Mouse (Mus musculus): ENCODE measurements around the gene Rbms1. TPM values are rescaled to one million over a fixed set of nuclear protein-coding genes. Genes with fewer than 3 reads are reported as not detected.

Gene Rbms1
- total RNA-seq, 2 experiments from 2014 or later = 40.5 to 51.0 TPM

DNA sequence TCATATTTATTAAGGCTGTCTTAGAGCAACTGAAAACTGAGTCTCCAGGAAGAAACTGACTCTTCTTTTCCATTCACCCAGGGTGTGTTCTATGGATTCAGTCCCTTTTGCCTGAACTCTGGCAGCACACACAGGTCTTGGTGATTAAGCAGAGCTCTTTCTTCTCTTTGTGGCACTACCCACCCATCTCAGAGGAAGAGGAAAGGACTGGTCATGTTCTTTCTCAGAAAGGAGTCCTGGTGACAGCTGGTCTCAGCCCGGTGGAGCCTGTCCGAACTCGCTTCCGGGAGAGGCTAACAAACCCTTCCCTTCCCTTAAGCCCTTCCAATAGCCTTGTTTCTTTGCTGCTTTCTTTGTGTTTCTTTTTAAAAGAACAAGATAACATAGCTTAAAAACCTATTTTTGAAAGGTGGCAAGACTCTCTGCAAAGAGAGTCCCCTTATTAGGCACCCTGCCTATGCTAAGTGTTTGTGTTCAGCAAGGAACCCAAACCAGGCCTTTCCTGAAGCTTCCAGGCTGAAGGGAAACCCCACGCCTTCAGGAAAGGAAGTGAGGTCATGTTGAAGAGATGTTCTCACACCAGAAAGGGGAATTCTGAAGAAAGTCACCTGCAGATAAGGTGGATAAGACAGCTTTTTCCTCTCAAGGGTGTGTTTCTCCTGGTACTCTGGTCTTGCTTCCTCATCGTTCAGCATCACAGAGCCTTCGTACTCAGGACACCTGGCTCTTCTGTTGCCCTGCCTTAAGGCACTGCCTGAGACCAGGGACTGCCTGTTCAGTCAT is 251.7 kb downstream of the Rbms1 start:
- DNase-seq = no peak

DNA sequence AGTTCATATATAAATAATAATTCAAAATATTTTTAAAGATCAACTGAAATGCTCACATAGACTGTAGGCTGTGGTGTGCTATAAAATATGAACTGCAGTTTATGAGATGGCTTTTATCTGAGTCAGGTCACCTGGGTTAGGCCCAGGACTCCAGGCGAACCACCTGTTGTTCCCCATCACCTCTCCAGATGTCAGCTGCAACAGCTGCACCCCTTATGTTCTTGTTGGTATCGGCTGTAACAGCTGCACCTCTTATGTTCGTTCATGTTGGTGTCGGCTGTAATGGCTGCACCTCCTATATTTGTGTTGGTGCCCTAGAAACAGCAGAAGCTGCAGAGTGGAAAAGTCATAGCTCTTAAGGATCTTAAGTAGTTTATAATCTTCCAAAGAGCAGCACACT is 252.7 kb downstream of the Rbms1 start:
- DNase-seq = no peak

- DNase-seq = no peak
These were observed 254.3 kb downstream of the Rbms1 start for GRCm38 (mm10) chr2:60708671-60709070.

GRCm38 (mm10) chr2:60706866-60707265 is 256.1 kb downstream of the Rbms1 start:
- DNase-seq = no peak

GRCm38 (mm10) chr2:60705426-60705825 is 257.6 kb downstream of the Rbms1 start:
- no peak for DNase-seq

DNA sequence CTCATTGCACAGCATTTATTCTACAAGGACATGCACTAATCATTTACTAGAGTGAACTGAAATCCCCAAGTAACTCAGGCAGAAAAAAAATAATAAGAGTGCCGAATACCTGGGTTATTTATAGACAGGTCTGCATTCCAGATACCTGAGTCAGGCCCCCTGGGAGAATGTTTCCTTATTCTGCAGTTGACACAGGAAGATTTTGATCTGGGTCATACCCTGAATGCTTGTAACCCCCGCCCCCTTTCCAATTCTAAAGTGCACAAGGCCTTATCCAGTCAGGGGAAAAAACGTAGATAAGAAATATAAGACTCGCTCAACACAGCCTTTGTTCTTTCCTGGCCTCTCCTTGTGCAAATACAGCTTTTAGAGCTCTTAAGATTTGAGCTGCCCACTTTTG is 259.7 kb downstream of the Rbms1 start:
- DNase-seq = no peak

DNA sequence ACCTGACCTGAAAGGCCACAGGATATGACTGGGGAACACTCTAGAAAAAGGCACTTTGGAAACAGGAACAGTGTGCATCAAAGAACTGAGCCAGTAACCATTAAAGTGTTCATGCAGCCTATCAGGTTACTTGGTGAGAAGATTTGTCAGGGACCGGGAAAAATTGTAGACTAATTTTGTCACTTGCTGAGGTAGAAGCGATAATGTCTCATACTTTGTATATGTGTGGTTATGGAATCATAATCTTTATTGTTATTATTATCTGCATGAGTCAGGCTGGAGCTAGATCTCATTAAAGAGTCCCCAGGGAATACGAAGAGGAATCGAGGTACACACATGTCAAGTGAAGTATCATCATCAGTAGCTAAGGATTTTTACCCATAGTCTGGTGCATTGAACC is 262.0 kb downstream of the Rbms1 start:
- DNase-seq = no peak

Other genes with a start within 250 kb of the Rbms1 start
- gene Itgb6, start 240.5 kb downstream of the Rbms1 start, total RNA-seq (2021) = 10 to 100 TPM; 29.2 to 30.5 TPM